Mouse (Mus musculus) midbrain, embryonic 14.5 days (tissue): Measurements from ENCODE around the gene F2r. TPM values are rescaled to one million over a fixed set of nuclear protein-coding genes. Genes with fewer than 3 reads are reported as not detected.
A peak's percentile ranks its signal among the peaks of the same experiment; 100 is the strongest.

Source experiments
- ATAC-seq: fragments of 200-750 bp; cut with Nextera tagmentation; 2 replicates; pipeline ENCODE4 v1.8.0; 2017; ENCODE audit warnings: moderate number of reproducible peaks, moderate library complexity; ENCODE audit not compliant: low FRiP score, low TSS enrichment
- DNase-seq: peaks from one replicate; pipeline ENCODE4 v3.0.0-alpha.2; 2015
- H3K27ac ChIP-seq: fragments of 300-500 bp; sonication (generic); replicated peaks from 2 replicates; pipeline ENCODE4 v1.5.1; 2014; ENCODE audit warnings: mild to moderate bottlenecking, low read depth, low read length, moderate library complexity
- H3K27me3 ChIP-seq: fragments of 300-500 bp; sonication (generic); 2 replicates; pipeline ENCODE4 v1.6.1; 2014; ENCODE audit warnings: low read length, control low read depth, mixed read lengths; ENCODE audit not compliant: control insufficient read depth, insufficient read depth
- H3K36me3 ChIP-seq: fragments of 300-500 bp; sonication (generic); 2 replicates; pipeline ENCODE4 v1.6.1; 2014; ENCODE audit warnings: low read length, control low read depth; ENCODE audit not compliant: control insufficient read depth, insufficient read depth
- H3K4me1 ChIP-seq: fragments of 300-500 bp; sonication (generic); 2 replicates; pipeline ENCODE4 v1.6.1; 2014; ENCODE audit warnings: mild to moderate bottlenecking, antibody characterized with exemption, low read length, control low read depth; ENCODE audit not compliant: control insufficient read depth, insufficient read depth
- H3K4me2 ChIP-seq: fragments of 300-500 bp; sonication (generic); 2 replicates; pipeline ENCODE4 v1.6.1; 2014; ENCODE audit warnings: mild to moderate bottlenecking, low read length, moderate library complexity
- H3K4me3 ChIP-seq: fragments of 300-500 bp; sonication (generic); replicated peaks from 2 replicates; pipeline ENCODE4 v1.5.1; 2014; ENCODE audit warnings: low read depth, low read length
- H3K9ac ChIP-seq: fragments of 300-500 bp; sonication (generic); replicated peaks from 2 replicates; pipeline ENCODE4 v1.6.1; 2014; ENCODE audit warnings: mild to moderate bottlenecking, low read length, moderate library complexity
- H3K9me3 ChIP-seq: fragments of 300-500 bp; sonication (generic); 2 replicates; pipeline ENCODE4 v1.6.1; 2016; ENCODE audit warnings: low read length, control low read depth, mixed read lengths; ENCODE audit not compliant: control insufficient read depth
- WGBS: fragments of 180-500 bp; shearing (Covaris S2); extraction: QIAGEN DNeasy Blood & Tissue Kit; methylation state at CpG from one replicate; pipeline ENCODE4 v1.1.7; 2014; 5-methylcytosine and 5-hydroxymethylcytosine counted together
- polyA plus RNA-seq: library from polyadenylated mRNA; unstranded; fragments of >200 nt; fragmentation: Nextera tagmentation; extraction: Ambion mirVana; gene quantifications from 2 replicates; pipeline ENCODE4 v1.2.1, GENCODE M21; 2014

The F2r gene
- polyA plus RNA-seq, 1 experiment from 2014 or later, result 78.8 TPM

GRCm38 (mm10) chr13:95578016-95578697 lies 40.1 kb downstream of the F2r start:
- DNase-seq, result no peak
- 94% methylated on average over 5 of the region's 5 CpGs for WGBS
- ATAC-seq, result no peak

GRCm38 (mm10) chr13:95570877-95571276 lies 47.4 kb downstream of the F2r start:
- no peak overlapping the region for H3K4me2 ChIP-seq
- H3K27ac ChIP-seq, result no peak overlapping the region
- no peaks in the 10 kb centered on the region for H3K27me3 ChIP-seq
- H3K36me3 ChIP-seq, result no peaks in the 10 kb centered on the region
- no peak for ATAC-seq
- no peak overlapping the region for H3K4me3 ChIP-seq
- DNase-seq, result no peak
- no peaks in the 10 kb centered on the region for H3K9me3 ChIP-seq
- H3K4me1 ChIP-seq, result no peaks in the 10 kb centered on the region
- 96% methylated on average over 4 of the region's 4 CpGs for WGBS
- no peak overlapping the region for H3K9ac ChIP-seq

More at GRCm38 (mm10) chr13:95578016-95578697, 40.1 kb downstream of the F2r start:
- Histone ChIP-seq H3K9me3 (no peaks in the 10 kb centered on the region), H3K4me3 (no peak overlapping the region), H3K27ac (no peak overlapping the region), H3K9ac (no peak overlapping the region), H3K27me3 (no peaks in the 10 kb centered on the region), H3K36me3 (no peaks in the 10 kb centered on the region), H3K4me2 (no peak overlapping the region), H3K4me1 (0 out of 2 replicates have a peak, but pooled peaks cover under 1% of the 10 kb centered on the region)

GRCm38 (mm10) chr13:95569326-95569725 lies 49.0 kb downstream of the F2r start:
- no peak overlapping the region for H3K27ac ChIP-seq
- H3K4me2 ChIP-seq, result no peak overlapping the region
- no peak overlapping the region for H3K4me3 ChIP-seq
- DNase-seq (no peak), ATAC-seq (no peak)
- no peaks in the 10 kb centered on the region for H3K36me3 ChIP-seq
- no peaks in the 10 kb centered on the region for H3K4me1 ChIP-seq
- no peak overlapping the region for H3K9ac ChIP-seq
- no peaks in the 10 kb centered on the region for H3K9me3 ChIP-seq
- H3K27me3 ChIP-seq, result no peaks in the 10 kb centered on the region

- Histone ChIP-seq H3K4me2 (no peak overlapping the region), H3K9ac (no peak overlapping the region), H3K4me1 (no peaks in the 10 kb centered on the region), H3K27ac (no peak overlapping the region), H3K36me3 (no peaks in the 10 kb centered on the region), H3K9me3 (no peaks in the 10 kb centered on the region), H3K27me3 (no peaks in the 10 kb centered on the region), H3K4me3 (no peak overlapping the region)
- DNase-seq (no peak), ATAC-seq (no peak)
- WGBS, result 98% methylated on average over 3 of the region's 3 CpGs
Measured at GRCm38 (mm10) chr13:95568336-95568735, 50.0 kb downstream of the F2r start.

GRCm38 (mm10) chr13:95566841-95567551 lies 51.3 kb downstream of the F2r start:
- no peak overlapping the region for H3K4me3 ChIP-seq
- H3K27ac ChIP-seq, result no peak overlapping the region
- H3K36me3 ChIP-seq, result no peaks in the 10 kb centered on the region
- H3K9ac ChIP-seq, result no peak overlapping the region
- DNase-seq (no peak), ATAC-seq (no peak)
- H3K27me3 ChIP-seq, result no peaks in the 10 kb centered on the region
- 93% methylated on average over 15 of the region's 15 CpGs for WGBS
- H3K4me2 ChIP-seq, result no peak overlapping the region
- no peaks in the 10 kb centered on the region for H3K9me3 ChIP-seq
- H3K4me1 ChIP-seq, result no peaks in the 10 kb centered on the region

GRCm38 (mm10) chr13:95563693-95564092 lies 54.6 kb downstream of the F2r start:
- H3K9me3 ChIP-seq, result no peaks in the 10 kb centered on the region
- under 1% methylated on average over 3 of the region's 3 CpGs for WGBS
- H3K4me2 ChIP-seq, result no peak overlapping the region
- ATAC-seq (peak; percentile 71), DNase-seq (peak; percentile 92)
- H3K27ac ChIP-seq, result no peak overlapping the region
- H3K4me1 ChIP-seq, result no peaks in the 10 kb centered on the region
- no peaks in the 10 kb centered on the region for H3K27me3 ChIP-seq
- H3K9ac ChIP-seq, result no peak overlapping the region
- no peak overlapping the region for H3K4me3 ChIP-seq
- H3K36me3 ChIP-seq, result no peaks in the 10 kb centered on the region

- DNase-seq, result no peak
Measured at GRCm38 (mm10) chr13:95563066-95563610, 55.1 kb downstream of the F2r start.

GRCm38 (mm10) chr13:95557326-95557725 lies 61.0 kb downstream of the F2r start:
- Histone ChIP-seq H3K9me3 (no peaks in the 10 kb centered on the region), H3K9ac (no peak overlapping the region), H3K4me1 (no peaks in the 10 kb centered on the region), H3K27me3 (no peaks in the 10 kb centered on the region), H3K4me3 (no peak overlapping the region), H3K4me2 (no peak overlapping the region), H3K36me3 (no peaks in the 10 kb centered on the region), H3K27ac (no peak overlapping the region)
- DNase-seq (no peak), ATAC-seq (no peak)
- 78% methylated on average over 7 of the region's 7 CpGs for whole genome bisulfite sequencing

More at GRCm38 (mm10) chr13:95563066-95563610, 55.1 kb downstream of the F2r start:
- Histone ChIP-seq H3K27me3 (no peaks in the 10 kb centered on the region), H3K4me2 (no peak overlapping the region), H3K9ac (no peak overlapping the region), H3K9me3 (no peaks in the 10 kb centered on the region), H3K27ac (no peak overlapping the region), H3K4me1 (no peaks in the 10 kb centered on the region), H3K36me3 (no peaks in the 10 kb centered on the region), H3K4me3 (no peak overlapping the region)
- no peak for ATAC-seq
- WGBS, result 59% methylated on average over 10 of the region's 10 CpGs
